Mouse (Mus musculus) spleen, adult 18-20 months (tissue): ENCODE results near the gene Krit1.
"Not testable (repeated sequence)": the region's sequence is repeated elsewhere in the genome, so short reads cannot be mapped to it uniquely, and the experiment has no call there.

Experiments used
- DNase-seq, 2 experiments: peaks; one replicate each; pipeline ENCODE4 v3.0.0; 2022; ENCODE audit warnings: mixed read lengths in 2 of 2

Gene Krit1

GRCm38 (mm10) chr5:3802433-3803291, at the start of gene Krit1, which contains the start of gene Ankib1:
TSS of gene Krit1 (plus strand) at chr5:3803184.
TSS of gene Ankib1 (minus strand) at chr5:3802925.
- peak; percentile 73 to 86 for DNase-seq

- no peak for DNase-seq
Measured at GRCm38 (mm10) chr5:3771512-3771911, 31.5 kb upstream of the Krit1 start.

- DNase-seq = no peak
Measured at GRCm38 (mm10) chr5:3772017-3772416, 31.0 kb upstream of the Krit1 start.

GRCm38 (mm10) chr5:3782670-3783069, 20.3 kb upstream of the Krit1 start:
- peak; percentile 6 to 51 for DNase-seq

GRCm38 (mm10) chr5:3783947-3784681, 18.9 kb upstream of the Krit1 start:
- no peak for DNase-seq

GRCm38 (mm10) chr5:3784751-3785496, 18.1 kb upstream of the Krit1 start:
- DNase-seq = no peak

- no peak for DNase-seq
Measured at GRCm38 (mm10) chr5:3787548-3787947, 15.4 kb upstream of the Krit1 start.

GRCm38 (mm10) chr5:3791048-3791447, 11.9 kb upstream of the Krit1 start:
- DNase-seq = no peak

- DNase-seq = not testable (repeated sequence)
Measured at GRCm38 (mm10) chr5:3797101-3797500, 5.9 kb upstream of the Krit1 start.

GRCm38 (mm10) chr5:3798656-3799055, 4.3 kb upstream of the Krit1 start:
- not testable (repeated sequence) for DNase-seq

- DNase-seq = no peak
Measured at GRCm38 (mm10) chr5:3800041-3800440, 2.9 kb upstream of the Krit1 start.

- no peak for DNase-seq
Measured at GRCm38 (mm10) chr5:3800881-3801280, 2.1 kb upstream of the Krit1 start.

- DNase-seq = no peak
Measured at GRCm38 (mm10) chr5:3801672-3802432, 1.1 kb upstream of the Krit1 start.

- no peak for DNase-seq
Measured at GRCm38 (mm10) chr5:3803292-3804165, 545 bp downstream of the Krit1 start.

- DNase-seq = no peak
Measured at GRCm38 (mm10) chr5:3808472-3808871, 5.5 kb downstream of the Krit1 start.

GRCm38 (mm10) chr5:3834107-3834506, 31.1 kb downstream of the Krit1 start:
- no peak for DNase-seq

- DNase-seq = no peak
Measured at GRCm38 (mm10) chr5:3845026-3845425, 42.0 kb downstream of the Krit1 start, which contains the start of gene Lrrd1. TSS of gene Lrrd1 (plus strand) at chr5:3845173.

GRCm38 (mm10) chr5:3870161-3870560, 67.2 kb downstream of the Krit1 start:
- no peak for DNase-seq

- no peak for DNase-seq
Measured at GRCm38 (mm10) chr5:3872348-3872747, 69.4 kb downstream of the Krit1 start.

GRCm38 (mm10) chr5:3873485-3873884, 70.5 kb downstream of the Krit1 start:
- no peak for DNase-seq

GRCm38 (mm10) chr5:3886862-3887261, 83.9 kb downstream of the Krit1 start:
- DNase-seq = not testable (repeated sequence)
